Mouse (Mus musculus): ENCODE results near the gene Neurl1a.

The Neurl1a gene

GRCm38 (mm10) chr19:47168223-47168622 lies 10.4 kb upstream of the Neurl1a start:
- peak; percentile 44 for DNase-seq (ENCODE audit: low read depth)

- DNase-seq (ENCODE audit: low read depth), result peak; percentile 54
These were observed 9.7 kb upstream of the Neurl1a start for GRCm38 (mm10) chr19:47168793-47169412.

- DNase-seq (ENCODE audit: low read depth), result no peak
These were observed 4.1 kb upstream of the Neurl1a start for GRCm38 (mm10) chr19:47174515-47174914.

DNA sequence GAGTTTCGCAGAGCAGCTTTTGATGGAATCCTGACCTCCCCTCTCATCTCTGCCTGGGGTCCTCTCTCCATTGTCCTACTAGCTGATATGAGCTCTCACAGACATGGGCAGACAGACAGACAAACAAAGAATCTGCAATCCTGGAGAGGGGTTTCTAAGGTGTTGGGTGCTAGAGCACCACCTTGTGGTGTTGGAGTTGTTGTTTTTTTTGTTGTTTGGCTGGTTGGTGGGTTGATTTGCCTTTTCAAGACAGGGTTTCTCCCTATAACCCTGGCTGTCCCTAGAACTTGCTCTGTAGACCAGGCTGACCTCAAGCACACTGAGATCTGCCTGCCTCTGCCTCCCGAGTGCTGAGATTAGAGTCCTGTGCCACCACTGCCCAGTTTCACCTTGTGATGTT lies 3.1 kb upstream of the Neurl1a start:
- no peak for DNase-seq (ENCODE audit: low read depth)

- no peak for DNase-seq (ENCODE audit: low read depth)
These were observed 1.6 kb upstream of the Neurl1a start for GRCm38 (mm10) chr19:47176916-47177505.

DNA sequence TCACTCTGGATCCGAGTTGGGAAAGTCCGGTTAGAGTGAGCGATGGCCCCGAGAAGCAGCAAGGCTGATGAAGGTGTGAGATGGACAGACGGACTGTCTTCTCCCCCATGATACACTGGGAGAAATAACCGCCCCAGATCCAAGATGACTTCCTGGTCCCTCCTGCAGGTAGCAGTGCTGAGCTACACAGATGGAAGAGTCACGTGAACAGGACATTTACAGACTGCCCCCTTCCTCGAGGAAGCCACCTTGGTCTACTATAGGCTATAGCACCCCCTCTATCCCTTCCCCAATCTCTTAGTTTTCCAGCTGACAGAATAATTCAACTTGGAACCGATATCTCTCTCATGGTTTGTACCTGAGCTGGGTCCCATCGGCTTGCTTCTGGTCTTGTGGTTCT lies 619 bp upstream of the Neurl1a start:
- no peak for DNase-seq (ENCODE audit: low read depth)

DNA sequence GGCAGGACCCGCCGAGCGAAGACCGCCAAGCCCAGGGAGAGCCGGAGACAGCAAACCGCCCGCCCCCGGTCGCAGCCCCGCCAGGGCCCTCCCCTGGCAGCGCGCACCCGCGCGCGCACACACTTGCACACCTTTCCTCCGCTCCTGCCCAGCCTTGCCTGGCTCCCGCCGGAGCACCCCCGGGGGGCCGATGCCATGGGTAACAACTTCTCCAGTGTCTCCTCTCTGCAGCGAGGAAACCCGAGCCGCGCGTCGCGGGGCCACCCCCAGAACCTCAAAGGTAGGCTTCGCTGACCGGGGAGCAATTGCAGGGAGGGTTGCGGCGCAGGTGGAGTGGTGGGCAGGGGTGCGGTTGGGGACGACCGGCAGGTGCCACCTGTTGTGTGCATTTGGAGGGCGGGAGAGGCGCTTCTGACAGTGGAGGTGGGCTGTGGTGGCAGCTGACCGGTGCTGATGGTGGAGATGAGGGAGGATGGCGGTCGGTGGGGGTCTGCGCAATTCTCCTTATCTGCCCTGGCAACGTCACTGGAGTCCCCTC lies 721 bp downstream of the Neurl1a start:
- no peak for DNase-seq (ENCODE audit: low read depth)

GRCm38 (mm10) chr19:47180011-47180410 lies 1.4 kb downstream of the Neurl1a start:
- DNase-seq (ENCODE audit: low read depth), result no peak

DNA sequence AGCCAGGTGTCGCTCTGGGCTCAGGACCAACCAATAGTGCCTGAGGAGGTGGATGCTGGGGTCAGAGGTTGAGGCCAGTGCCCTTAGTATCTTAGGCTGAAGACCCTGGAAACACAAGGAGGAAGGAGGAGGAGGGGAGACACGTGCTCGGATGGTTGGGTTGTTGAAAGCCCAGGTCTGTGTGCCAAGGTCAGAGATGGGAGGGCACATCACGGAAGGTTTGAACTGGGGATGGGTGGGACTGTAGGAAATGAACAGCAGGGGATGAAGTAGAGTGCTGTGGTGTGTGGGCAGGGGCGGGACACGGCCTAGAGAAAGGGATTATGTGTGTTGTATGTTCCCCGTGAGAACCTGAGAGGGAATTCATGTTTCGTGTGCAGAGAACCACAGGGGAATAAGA lies 5.6 kb downstream of the Neurl1a start:
- no peak for DNase-seq (ENCODE audit: low read depth)

DNA sequence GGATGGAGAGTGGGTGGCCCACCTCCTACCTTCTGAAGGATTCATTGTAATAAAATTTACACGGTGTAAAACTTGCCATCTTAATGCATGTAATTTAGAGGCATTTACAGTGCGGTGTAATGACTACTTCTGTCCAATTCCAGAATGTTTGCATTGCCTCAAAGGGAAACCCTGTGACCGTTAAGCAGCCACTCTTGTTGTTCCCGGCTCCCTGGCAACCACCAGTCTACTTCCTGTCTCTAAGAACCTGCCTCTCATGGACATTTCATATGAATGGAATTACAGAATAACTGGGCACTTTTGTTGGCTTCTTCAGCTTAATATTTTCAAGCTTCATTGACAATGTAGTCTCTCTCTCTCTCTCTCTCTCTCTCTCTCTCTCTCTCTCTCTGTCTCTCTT lies 6.1 kb downstream of the Neurl1a start:
- no peak for DNase-seq (ENCODE audit: low read depth)

GRCm38 (mm10) chr19:47186514-47187275 lies 8.1 kb downstream of the Neurl1a start:
- no peak for DNase-seq (ENCODE audit: low read depth)

DNA sequence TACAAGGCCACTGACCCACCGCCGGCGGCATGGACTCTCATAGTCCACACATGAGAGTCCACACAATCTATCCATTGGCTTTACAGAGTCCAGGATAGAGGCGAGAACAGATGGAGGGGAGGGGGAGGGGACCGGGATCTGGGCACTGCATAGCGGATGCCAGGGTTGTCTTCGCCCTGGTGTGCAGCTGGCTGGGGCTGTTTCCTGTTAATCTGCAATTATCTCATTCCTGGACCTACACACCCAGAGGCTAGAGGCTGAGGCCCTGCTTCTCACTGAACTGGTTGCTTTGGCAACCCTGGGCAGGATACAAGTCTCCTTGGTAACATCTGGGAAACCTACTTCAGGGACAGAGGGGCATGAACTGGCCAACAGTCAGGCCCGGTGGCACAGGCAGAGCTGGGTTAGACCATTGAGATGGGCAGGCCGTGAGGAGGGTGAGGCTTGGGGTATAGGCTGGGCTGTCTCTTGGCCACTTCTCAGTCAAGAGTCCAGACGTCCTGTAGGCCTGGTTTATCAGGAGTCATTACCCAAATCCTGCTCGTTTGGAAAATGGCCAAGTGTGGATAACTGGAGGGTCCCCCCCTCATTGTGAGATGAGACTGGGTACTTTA lies 10.0 kb downstream of the Neurl1a start:
- no peak for DNase-seq (ENCODE audit: low read depth)

DNA sequence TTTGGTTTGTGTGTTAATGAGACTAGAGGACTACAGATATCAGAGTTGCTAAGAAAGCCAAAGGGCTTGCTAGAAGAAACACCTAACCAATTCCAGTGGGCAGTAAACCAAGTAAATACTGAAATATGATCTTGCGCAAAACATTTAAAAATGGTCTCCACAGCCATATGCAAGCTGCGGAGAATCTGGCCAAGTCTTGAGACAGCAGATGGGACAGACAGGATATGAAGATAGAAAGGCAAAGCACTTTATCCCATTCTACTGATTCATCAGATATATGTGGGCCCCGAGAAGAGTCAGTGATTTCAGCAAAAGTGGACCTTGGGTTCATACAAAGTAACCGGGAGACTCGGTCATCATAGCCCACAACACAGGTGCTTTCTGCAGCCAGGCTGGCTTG lies 13.5 kb downstream of the Neurl1a start:
- no peak for DNase-seq (ENCODE audit: low read depth)

DNA sequence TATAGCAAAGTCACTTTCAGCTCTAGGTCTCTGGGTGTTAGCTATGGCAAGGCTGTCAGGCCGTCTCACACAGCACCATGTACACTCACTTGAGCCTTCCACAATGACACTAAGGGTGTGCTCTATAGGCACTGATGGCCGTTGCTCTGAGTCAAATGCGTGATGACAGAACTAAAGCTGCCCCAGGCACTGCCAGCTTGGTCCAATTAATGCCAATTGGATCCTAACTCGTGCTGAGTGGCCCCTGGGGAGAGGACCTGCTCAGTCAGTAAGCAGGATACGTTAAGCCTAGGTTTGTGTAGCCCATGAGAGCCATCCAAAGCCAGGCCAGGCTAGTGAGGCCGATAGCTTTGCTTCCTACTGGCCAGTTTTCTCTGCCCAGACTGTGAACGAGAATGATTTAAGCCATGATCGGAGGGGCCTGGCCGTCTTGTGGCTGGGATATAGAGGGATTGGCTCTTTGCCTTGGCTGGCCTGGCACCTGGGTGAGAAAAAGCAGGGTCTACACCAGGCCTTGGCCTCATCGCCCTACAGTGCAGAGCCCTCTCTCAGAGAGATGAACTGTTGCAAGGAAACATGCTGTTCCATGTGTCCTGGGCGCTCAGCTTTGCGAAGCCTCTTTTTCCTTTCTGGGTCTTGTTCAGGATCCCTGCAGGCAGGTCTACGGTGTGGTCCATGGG lies 20.2 kb downstream of the Neurl1a start:
- DNase-seq (ENCODE audit: low read depth), result no peak

GRCm38 (mm10) chr19:47201972-47202371 lies 23.4 kb downstream of the Neurl1a start:
- no peak for DNase-seq (ENCODE audit: low read depth)

- no peak for DNase-seq (ENCODE audit: low read depth)
These were observed 23.8 kb downstream of the Neurl1a start for GRCm38 (mm10) chr19:47202429-47202828.

GRCm38 (mm10) chr19:47203042-47203441 lies 24.4 kb downstream of the Neurl1a start:
- DNase-seq (ENCODE audit: low read depth), result no peak

- no peak for DNase-seq (ENCODE audit: low read depth)
These were observed 26.0 kb downstream of the Neurl1a start for GRCm38 (mm10) chr19:47204653-47205052.

DNA sequence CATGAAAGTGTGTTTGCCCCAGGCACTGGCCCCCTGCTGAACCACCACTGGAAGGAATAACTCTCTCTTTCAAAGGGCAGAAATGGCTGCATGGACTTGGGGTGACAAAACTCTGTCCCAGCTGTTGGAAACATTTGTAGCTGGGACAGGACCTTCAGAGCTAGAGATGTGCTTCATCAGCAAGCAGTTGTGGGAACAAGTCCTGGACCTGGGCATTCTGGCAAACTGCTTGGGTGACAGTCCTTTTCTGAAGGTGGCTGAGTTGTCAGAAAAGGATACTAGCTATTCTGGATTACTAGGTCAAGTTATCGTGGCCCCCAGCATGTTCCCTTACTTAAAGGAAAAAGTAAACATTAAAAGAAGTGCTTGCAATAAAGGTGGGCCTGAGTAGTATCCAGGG lies 27.5 kb downstream of the Neurl1a start:
- no peak for DNase-seq (ENCODE audit: low read depth)

DNA sequence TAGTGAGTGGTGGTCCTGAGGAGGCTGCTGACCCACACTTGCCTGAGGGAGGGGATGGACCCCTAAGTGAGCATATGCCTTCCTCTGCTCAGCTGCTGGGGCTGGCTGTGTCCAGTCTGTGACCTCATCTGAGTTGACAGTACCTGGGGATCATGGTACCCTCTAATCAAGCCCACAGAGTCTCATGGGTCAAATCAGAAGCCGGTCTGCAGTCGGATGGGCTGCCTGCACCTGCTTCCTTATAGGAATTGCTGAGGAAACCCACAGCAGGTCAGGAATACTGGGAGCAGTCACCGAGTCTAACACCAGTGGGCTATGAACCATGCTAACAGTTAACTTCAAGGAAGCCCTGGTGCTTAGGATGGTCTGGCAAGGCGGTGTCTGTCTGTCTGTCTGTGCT lies 31.8 kb downstream of the Neurl1a start:
- DNase-seq (ENCODE audit: low read depth), result no peak

DNA sequence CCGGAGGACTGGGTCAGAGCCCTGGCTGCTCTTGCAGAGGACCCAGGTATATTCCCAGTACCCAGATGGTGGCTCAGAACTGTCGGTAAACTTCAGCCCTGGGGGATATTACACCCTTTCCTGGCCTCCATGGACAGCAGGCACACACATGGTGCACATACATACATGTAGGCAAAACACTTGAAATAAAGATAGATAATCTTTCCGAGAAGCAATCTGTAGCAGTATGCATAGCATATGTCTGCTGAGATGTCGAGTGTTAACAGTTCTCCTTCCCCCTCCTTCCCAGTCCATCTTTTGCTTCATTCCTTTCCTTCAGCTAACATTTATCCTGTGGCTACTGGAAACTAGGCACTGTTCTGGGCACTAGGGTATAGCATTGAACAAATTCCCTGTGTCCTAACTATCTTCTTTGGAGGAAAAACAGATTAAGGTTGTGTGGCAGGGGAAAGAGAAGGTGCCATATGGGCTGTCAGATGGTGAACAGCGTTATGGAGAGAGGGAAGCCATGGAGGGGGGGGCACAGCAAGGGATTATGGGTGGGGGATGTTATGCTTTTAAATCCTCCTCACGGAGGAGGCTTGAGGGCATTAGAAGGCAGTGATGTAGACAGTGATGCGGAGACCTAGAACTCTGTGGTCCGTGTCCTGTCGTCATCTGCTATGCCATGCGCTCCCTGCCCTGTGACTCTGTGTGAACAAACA lies 33.1 kb downstream of the Neurl1a start:
- DNase-seq (ENCODE audit: low read depth), result no peak

DNA sequence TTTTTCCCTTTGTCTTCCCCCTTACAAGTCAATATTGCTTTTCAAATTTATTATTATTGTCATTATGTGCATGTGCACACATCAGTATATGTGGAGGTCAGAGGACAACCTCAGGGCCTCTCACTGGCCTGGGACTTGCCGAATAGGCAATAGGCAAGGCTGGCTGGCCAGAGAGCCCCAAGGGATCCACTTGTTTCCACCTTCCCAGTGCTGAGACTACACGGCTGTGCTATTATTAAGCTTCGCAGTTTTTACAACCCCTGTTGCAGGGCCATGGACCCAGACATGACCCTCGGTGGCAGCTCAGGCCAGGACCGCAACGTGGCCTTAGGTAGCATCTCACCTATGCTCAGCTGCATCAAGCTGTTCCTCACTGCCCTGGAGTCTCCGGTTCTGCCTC lies 33.8 kb downstream of the Neurl1a start:
- no peak for DNase-seq (ENCODE audit: low read depth)
